Mouse (Mus musculus) monocyte, adult 2 months (primary cell): ENCODE data around the gene Pdcd2.
A peak's percentile ranks its signal among the peaks of the same experiment; 100 is the strongest.

Experiments
- DNase-seq, 2 experiments: peaks; one replicate each; pipeline ENCODE4 v3.0.0; 2022; ENCODE audit warnings: low spot score in 2 of 2, low read depth in 1 of 2

Pdcd2 gene

GRCm38 (mm10) chr17:15499656-15500394, 27.3 kb downstream of the Pdcd2 start, which contains the start of the genes Psmb1 and Tbp:
Psmb1 (minus strand) TSS chr17:15499751.
Tbp (plus strand) TSS chr17:15499888.
- DNase-seq, result peak; percentile 94 to 95

- no peak for DNase-seq
Observed at GRCm38 (mm10) chr17:15498753-15499113, 28.4 kb downstream of the Pdcd2 start.

DNA sequence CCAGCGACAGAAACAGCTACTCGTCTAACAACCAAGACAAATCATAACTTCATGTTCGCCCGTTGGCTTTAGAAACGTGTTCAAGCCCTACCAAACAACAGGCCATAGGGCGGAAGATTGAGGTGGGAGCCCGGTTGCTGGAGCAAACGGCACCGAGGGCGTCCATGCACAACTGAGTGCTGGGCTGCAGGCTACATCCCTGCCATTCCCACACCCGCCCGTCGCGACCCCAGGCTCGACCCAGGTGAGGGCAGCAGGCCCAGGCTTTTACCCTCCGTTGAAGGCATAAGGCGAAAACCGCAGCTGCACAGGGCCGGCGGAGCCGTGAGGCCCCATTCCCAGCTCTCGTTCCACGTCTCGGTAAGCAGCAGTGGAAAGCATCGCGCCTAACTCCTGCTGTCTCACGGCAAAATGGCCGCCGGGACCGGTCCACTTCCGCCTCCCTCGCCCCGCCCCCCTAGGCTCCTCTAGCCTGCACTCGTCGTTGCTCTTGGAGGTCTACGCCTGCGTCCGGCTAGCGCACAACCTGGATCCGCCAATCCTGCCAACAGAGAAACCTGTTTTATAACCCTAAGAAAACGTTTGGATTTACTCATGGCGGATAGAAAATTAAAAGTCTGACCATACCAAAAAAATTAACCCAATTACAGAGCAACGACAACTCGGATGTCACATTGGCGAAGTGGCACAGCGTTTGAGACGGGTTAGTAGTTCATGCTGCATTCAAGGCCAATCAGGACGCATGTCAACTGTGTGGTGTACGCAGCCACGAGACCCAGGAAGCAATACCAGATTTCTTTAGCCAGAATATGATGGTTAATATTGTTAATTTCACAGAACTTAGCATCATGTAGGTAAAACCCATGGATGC, 29.0 kb downstream of the Pdcd2 start:
- peak; percentile 77 to 87 for DNase-seq

GRCm38 (mm10) chr17:15490542-15490941, 36.6 kb downstream of the Pdcd2 start:
- no peak for DNase-seq

GRCm38 (mm10) chr17:15472671-15473070, 54.4 kb downstream of the Pdcd2 start:
- DNase-seq, result no peak
